Mouse (Mus musculus) stomach, embryonic 15.5 days (tissue): ENCODE data around the gene Atp6v1c2. TPM values are rescaled to one million over a fixed set of nuclear protein-coding genes. Genes with fewer than 3 reads are reported as not detected.

Source experiments
- ATAC-seq: fragments of 200-750 bp; cut with Nextera tagmentation; 2 replicates; pipeline ENCODE4 v1.8.0; 2017; ENCODE audit warnings: low read depth, moderate number of reproducible peaks, moderate TSS enrichment; ENCODE audit not compliant: insufficient read depth, low FRiP score
- H3K27ac ChIP-seq: fragments of 300-500 bp; sonication (generic); 2 replicates; pipeline ENCODE4 v1.5.1; 2015; ENCODE audit warnings: mild to moderate bottlenecking, inconsistent platforms
- H3K27me3 ChIP-seq: fragments of 300-500 bp; sonication (generic); replicated peaks from 2 replicates; pipeline ENCODE4 v1.6.1; 2015; ENCODE audit warnings: inconsistent platforms
- H3K36me3 ChIP-seq: fragments of 300-500 bp; sonication (generic); 2 replicates; pipeline ENCODE4 v1.6.1; 2015; ENCODE audit warnings: inconsistent platforms
- H3K4me1 ChIP-seq: fragments of 300-500 bp; sonication (generic); 2 replicates; pipeline ENCODE4 v1.6.1; 2015; ENCODE audit warnings: inconsistent platforms
- H3K4me2 ChIP-seq: fragments of 300-500 bp; sonication (generic); 2 replicates; pipeline ENCODE4 v1.6.1; 2015; ENCODE audit warnings: mild to moderate bottlenecking, inconsistent platforms
- H3K4me3 ChIP-seq: fragments of 300-500 bp; sonication (generic); replicated peaks from 2 replicates; pipeline ENCODE4 v1.5.1; 2015; ENCODE audit warnings: inconsistent platforms
- H3K9ac ChIP-seq: fragments of 300-500 bp; sonication (generic); 2 replicates; pipeline ENCODE4 v1.6.1; 2015; ENCODE audit warnings: inconsistent platforms
- H3K9me3 ChIP-seq: fragments of 300-500 bp; sonication (generic); 2 replicates; pipeline ENCODE4 v1.6.1; 2016; ENCODE audit warnings: inconsistent platforms
- WGBS: fragments of 180-500 bp; shearing (Covaris S2); methylation state at CpG from one replicate; pipeline ENCODE4 v1.1.7; 2015; 5-methylcytosine and 5-hydroxymethylcytosine counted together
- microRNA-seq: library from miRNA; unstranded; fragments of <30 nt; microRNA quantifications from one replicate; pipeline ENCODE4, GENCODE M21; 2016
- polyA plus RNA-seq: library from polyadenylated mRNA; unstranded; fragments of >200 nt; fragmentation: Nextera tagmentation; extraction: Ambion mirVana; gene quantifications from 2 replicates; pipeline ENCODE4 v1.2.1, GENCODE M21; 2015

Atp6v1c2 gene
- polyA plus RNA-seq, 1 experiment from 2014 or later = 0.40 TPM

- H3K4me2 ChIP-seq = no peak overlapping the region
- H3K27ac ChIP-seq = no peak overlapping the region
- no peaks in the 10 kb centered on the region for H3K36me3 ChIP-seq
- no peaks in the 10 kb centered on the region for H3K4me1 ChIP-seq
- ATAC-seq = no peak
- H3K9me3 ChIP-seq = no peaks in the 10 kb centered on the region
- H3K4me3 ChIP-seq = no peak overlapping the region
- 70% methylated on average over 8 of the region's 8 CpGs for WGBS
- H3K9ac ChIP-seq = no peak overlapping the region
- H3K27me3 ChIP-seq = no peaks in the 10 kb centered on the region
These were observed 78.2 kb downstream of the Atp6v1c2 start for GRCm38 (mm10) chr12:17250962-17251361.

GRCm38 (mm10) chr12:17242041-17242440, 87.1 kb downstream of the Atp6v1c2 start:
- H3K27ac ChIP-seq = no peak overlapping the region
- H3K4me2 ChIP-seq = no peak overlapping the region
- H3K4me1 ChIP-seq = no peaks in the 10 kb centered on the region
- no peaks in the 10 kb centered on the region for H3K36me3 ChIP-seq
- H3K9me3 ChIP-seq = no peaks in the 10 kb centered on the region
- no peak overlapping the region for H3K9ac ChIP-seq
- no peak for ATAC-seq
- H3K4me3 ChIP-seq = no peak overlapping the region
- H3K27me3 ChIP-seq = no peaks in the 10 kb centered on the region

GRCm38 (mm10) chr12:17241614-17242013, 87.5 kb downstream of the Atp6v1c2 start:
- no peaks in the 10 kb centered on the region for H3K9me3 ChIP-seq
- 94% methylated on average over 9 of the region's 9 CpGs for WGBS
- H3K9ac ChIP-seq = no peak overlapping the region
- H3K27ac ChIP-seq = no peak overlapping the region
- ATAC-seq = no peak
- H3K27me3 ChIP-seq = no peaks in the 10 kb centered on the region
- H3K36me3 ChIP-seq = no peaks in the 10 kb centered on the region
- no peak overlapping the region for H3K4me2 ChIP-seq
- no peak overlapping the region for H3K4me3 ChIP-seq
- no peaks in the 10 kb centered on the region for H3K4me1 ChIP-seq

- Histone ChIP-seq H3K27ac (no peak overlapping the region), H3K4me1 (no peaks in the 10 kb centered on the region), H3K4me3 (no peak overlapping the region), H3K4me2 (no peak overlapping the region), H3K36me3 (no peaks in the 10 kb centered on the region), H3K9ac (no peak overlapping the region), H3K27me3 (no peaks in the 10 kb centered on the region), H3K9me3 (no peaks in the 10 kb centered on the region)
- WGBS = 73% methylated on average over 2 of the region's 2 CpGs
- no peak for ATAC-seq
These were observed 88.1 kb downstream of the Atp6v1c2 start for GRCm38 (mm10) chr12:17241016-17241415.

GRCm38 (mm10) chr12:17239428-17239688, 89.8 kb downstream of the Atp6v1c2 start:
- Histone ChIP-seq H3K4me1 (no peaks in the 10 kb centered on the region), H3K4me2 (no peak overlapping the region)
- ATAC-seq = no peak

GRCm38 (mm10) chr12:17238588-17239427, 90.4 kb downstream of the Atp6v1c2 start:
- H3K4me3 ChIP-seq = no peak overlapping the region
- 55% methylated on average over 12 of the region's 12 CpGs for WGBS
- H3K9ac ChIP-seq = no peak overlapping the region
- H3K9me3 ChIP-seq = no peaks in the 10 kb centered on the region
- no peak overlapping the region for H3K4me2 ChIP-seq
- H3K27me3 ChIP-seq = no peaks in the 10 kb centered on the region
- H3K27ac ChIP-seq = no peak overlapping the region
- H3K4me1 ChIP-seq = no peaks in the 10 kb centered on the region
- H3K36me3 ChIP-seq = no peaks in the 10 kb centered on the region
- no peak for ATAC-seq

More at GRCm38 (mm10) chr12:17239428-17239688, 89.8 kb downstream of the Atp6v1c2 start:
- Histone ChIP-seq H3K4me3 (no peak overlapping the region), H3K9ac (no peak overlapping the region), H3K9me3 (no peaks in the 10 kb centered on the region), H3K36me3 (no peaks in the 10 kb centered on the region), H3K27me3 (no peaks in the 10 kb centered on the region), H3K27ac (no peak overlapping the region)

GRCm38 (mm10) chr12:17235535-17236313, 93.4 kb downstream of the Atp6v1c2 start:
- no peak overlapping the region for H3K4me2 ChIP-seq
- H3K36me3 ChIP-seq = no peaks in the 10 kb centered on the region
- no peak overlapping the region for H3K27ac ChIP-seq
- no peaks in the 10 kb centered on the region for H3K27me3 ChIP-seq
- no peaks in the 10 kb centered on the region for H3K9me3 ChIP-seq
- ATAC-seq = no peak
- 44% methylated on average over 11 of the region's 11 CpGs for WGBS
- H3K4me1 ChIP-seq = no peaks in the 10 kb centered on the region
- H3K4me3 ChIP-seq = no peak overlapping the region
- no peak overlapping the region for H3K9ac ChIP-seq

Small RNA genes within 50 kb of the gene (microRNA-seq; reads per million reads assigned to microRNA genes)
- 13.3 reads per million, percentile 29 among the genes with 10 or more reads in this experiment for gene Mir3066

Other genes starting within 250 kb of the Atp6v1c2 start
- gene Kcnf1, start 152.5 kb downstream of the Atp6v1c2 start, polyA plus RNA-seq = 0.35 and 0.40 TPM in 2 replicates
- 649 and 673 TPM in 2 replicates for gene Pdia6, start 62.8 kb downstream of the Atp6v1c2 start, polyA plus RNA-seq
- gene Nol10, start 19.1 kb upstream of the Atp6v1c2 start, polyA plus RNA-seq = 17.8 and 20.1 TPM in 2 replicates
- 201 and 209 TPM in 2 replicates for gene Odc1, start 215.4 kb upstream of the Atp6v1c2 start, polyA plus RNA-seq